In genomic region chr2:151670026-151670967, GRCm38 (mm10) we compare ENCODE assay signal across 8 mouse cellular contexts. TPM values are rescaled to one million over a fixed set of nuclear protein-coding genes. Genes with fewer than 3 reads are reported as not detected.
A peak's percentile ranks its signal among the peaks of the same experiment; 100 is the strongest.
DNase-seq lines count a peak whose midpoint lies in the region; ATAC-seq lines count a peak whose summit lies in the region.

No protein-coding gene starts in this region.

- no peak overlapping the region for H3K9ac ChIP-seq in lung, embryonic 15.5 days
- H3K9ac ChIP-seq in limb, embryonic 15.5 days: no peak overlapping the region
- no peak overlapping the region for H3K9ac ChIP-seq in stomach, embryonic 15.5 days

- WGBS in lung, embryonic 15.5 days: 31% methylated on average over 48 of the region's 48 CpGs
- WGBS in limb, embryonic 15.5 days: 40% methylated on average over 48 of the region's 48 CpGs
- 35% methylated on average over 48 of the region's 48 CpGs for WGBS in stomach, embryonic 15.5 days

- no peak overlapping the region for H3K4me3 ChIP-seq in lung, embryonic 15.5 days
- no peak overlapping the region for H3K4me3 ChIP-seq in limb, embryonic 15.5 days
- H3K4me3 ChIP-seq in stomach, embryonic 15.5 days (replicated peaks): no peak overlapping the region

- peaks cover 7% of the 10 kb centered on the region; the same call in 1 of the 2 replicates for H3K27me3 ChIP-seq in lung, embryonic 15.5 days
- H3K27me3 ChIP-seq in limb, embryonic 15.5 days: peaks cover 8% of the 10 kb centered on the region
- H3K27me3 ChIP-seq in stomach, embryonic 15.5 days (replicated peaks): 0 out of 2 replicates have a peak, but pooled peaks cover 3% of the 10 kb centered on the region

- intact Hi-C loops in left cerebral cortex, postnatal 25 days (cut with DNase I): no loop called here

- DNase-seq in lung, postnatal 14 days: no peak
- no peak for DNase-seq in left cerebral cortex, postnatal 25 days (ENCODE audit: low spot score in 2 of 2)
- no peak for DNase-seq in kidney, adult 11 months
- DNase-seq in yolk sac, embryonic 10.5 days (ENCODE audit: low spot score): no peak

- peak; percentile 67 for ATAC-seq in lung, embryonic 15.5 days (ENCODE audit: borderline replicate concordance, extremely low read depth, low FRiP score, low TSS enrichment)
- ATAC-seq in erythroid progenitor cell, adult 5-6 weeks (replicated peaks; ENCODE audit: low FRiP score, poor library complexity, severe bottlenecking): peak; percentile 79
- ATAC-seq in limb, embryonic 15.5 days (ENCODE audit: insufficient number of reproducible peaks, low FRiP score, low TSS enrichment, low read depth): peak; percentile 63
- ATAC-seq in stomach, embryonic 15.5 days (ENCODE audit: insufficient read depth, low FRiP score, low read depth): peak; percentile 43; the same call in 1 of the 2 replicates

- H3K9me3 ChIP-seq in lung, embryonic 15.5 days: no peaks in the 10 kb centered on the region
- H3K9me3 ChIP-seq in limb, embryonic 15.5 days: no peaks in the 10 kb centered on the region
- H3K9me3 ChIP-seq in stomach, embryonic 15.5 days: no peaks in the 10 kb centered on the region

- no peaks in the 10 kb centered on the region for H3K36me3 ChIP-seq in lung, embryonic 15.5 days
- H3K36me3 ChIP-seq in limb, embryonic 15.5 days: no peaks in the 10 kb centered on the region
- H3K36me3 ChIP-seq in stomach, embryonic 15.5 days: no peaks in the 10 kb centered on the region

- H3K27ac ChIP-seq in lung, embryonic 15.5 days: no peak overlapping the region
- no peak overlapping the region for H3K27ac ChIP-seq in limb, embryonic 15.5 days
- no peak overlapping the region for H3K27ac ChIP-seq in stomach, embryonic 15.5 days

- H3K4me1 ChIP-seq in lung, embryonic 15.5 days: no peaks in the 10 kb centered on the region
- no peaks in the 10 kb centered on the region for H3K4me1 ChIP-seq in limb, embryonic 15.5 days
- H3K4me1 ChIP-seq in stomach, embryonic 15.5 days: 0 out of 2 replicates have a peak, but pooled peaks cover 5% of the 10 kb centered on the region

- H3K4me2 ChIP-seq in lung, embryonic 15.5 days: peak overlapping the region; percentile 24; the same call in 1 of the 2 replicates
- no peak overlapping the region for H3K4me2 ChIP-seq in limb, embryonic 15.5 days
- H3K4me2 ChIP-seq in stomach, embryonic 15.5 days: peak overlapping the region; percentile 17; the same call in 1 of the 2 replicates

RNA-seq across cellular contexts. Expression of gene Rad21l, which starts 2.0 kb away (rescaled TPM):
- polyA plus RNA-seq in lung, embryonic 15.5 days (2015; fragmentation: Nextera tagmentation; extraction: Ambion mirVana): 0.09 TPM in 1 of 2 replicates, not detected in the other
- not detected in 2 replicates for total RNA-seq in erythroid progenitor cell, adult 5-6 weeks (2015; ENCODE audit: low replicate concordance)
- not detected in 2 replicates for total RNA-seq in erythroid progenitor cell, adult 5-6 weeks (2017; ENCODE audit: low replicate concordance)
- polyA plus RNA-seq in limb, embryonic 15.5 days (2015; fragmentation: Nextera tagmentation; extraction: Ambion mirVana): not detected in 2 replicates
- not detected in 2 replicates for polyA plus RNA-seq in stomach, embryonic 15.5 days (2015; fragmentation: Nextera tagmentation; extraction: Ambion mirVana)
- total RNA-seq in left cerebral cortex, postnatal 25 days (2021): under 1 TPM; 0.25 to 0.50 TPM

RNA-seq across cellular contexts. Expression of gene Tmem74b, which starts 31.5 kb away (rescaled TPM):
- polyA plus RNA-seq in lung, embryonic 15.5 days (2015; fragmentation: Nextera tagmentation; extraction: Ambion mirVana): 1.6 and 1.9 TPM in 2 replicates
- total RNA-seq in erythroid progenitor cell, adult 5-6 weeks (2015; ENCODE audit: low replicate concordance): not detected in 2 replicates
- total RNA-seq in erythroid progenitor cell, adult 5-6 weeks (2017; ENCODE audit: low replicate concordance): 0.90 TPM in 1 of 2 replicates, not detected in the other
- polyA plus RNA-seq in limb, embryonic 15.5 days (2015; fragmentation: Nextera tagmentation; extraction: Ambion mirVana): 2.2 and 2.4 TPM in 2 replicates
- polyA plus RNA-seq in stomach, embryonic 15.5 days (2015; fragmentation: Nextera tagmentation; extraction: Ambion mirVana): 1.4 and 1.6 TPM in 2 replicates
- total RNA-seq in left cerebral cortex, postnatal 25 days (2021): 10 to 100 TPM in 1 of 2 experiments, 1 to 10 TPM in 1; 6.1 to 11.1 TPM

RNA-seq across cellular contexts. Expression of gene Snph, which starts 37.9 kb away (rescaled TPM):
- polyA plus RNA-seq in lung, embryonic 15.5 days (2015; fragmentation: Nextera tagmentation; extraction: Ambion mirVana): 0.60 and 0.64 TPM in 2 replicates
- total RNA-seq in erythroid progenitor cell, adult 5-6 weeks (2015; ENCODE audit: low replicate concordance): not detected in 2 replicates
- not detected in 2 replicates for total RNA-seq in erythroid progenitor cell, adult 5-6 weeks (2017; ENCODE audit: low replicate concordance)
- 0.68 and 1.0 TPM in 2 replicates for polyA plus RNA-seq in limb, embryonic 15.5 days (2015; fragmentation: Nextera tagmentation; extraction: Ambion mirVana)
- 1.2 and 1.7 TPM in 2 replicates for polyA plus RNA-seq in stomach, embryonic 15.5 days (2015; fragmentation: Nextera tagmentation; extraction: Ambion mirVana)
- 100 to 1,000 TPM; 293 to 301 TPM for total RNA-seq in left cerebral cortex, postnatal 25 days (2021)
